Mouse (Mus musculus): ENCODE measurements around the gene Slc5a4a. TPM values are rescaled to one million over a fixed set of nuclear protein-coding genes. Genes with fewer than 3 reads are reported as not detected.

The Slc5a4a gene
- polyA plus RNA-seq (2014; fragmentation: Nextera tagmentation; extraction: Ambion mirVana): not detected in 2 replicates

DNA sequence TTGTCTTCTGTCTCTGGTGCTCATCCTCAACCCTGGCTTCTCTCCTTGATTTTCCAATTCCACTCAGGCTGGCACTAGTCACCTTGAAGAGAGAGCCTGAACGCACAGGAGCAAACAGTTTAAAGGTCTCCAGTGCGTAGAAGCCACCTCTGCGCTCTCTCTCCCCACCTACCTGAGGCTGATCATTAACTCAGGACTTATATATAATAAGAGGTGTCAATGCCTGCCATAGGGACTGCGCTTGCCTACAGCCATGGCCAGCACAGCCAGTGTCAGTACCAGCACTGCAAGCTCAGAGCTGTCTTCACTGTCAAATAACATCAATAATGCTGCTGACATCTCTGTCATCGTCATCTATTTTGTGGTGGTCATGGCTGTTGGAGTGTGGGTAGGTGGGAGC is at the start of gene Slc5a4a:
TSS of gene Slc5a4a (plus strand) at position 174 of the 400 bp plus-strand sequence.
- Histone ChIP-seq H3K27ac (ENCODE audit: low read length) (no peak within 1 kb of the TSS), H3K9me3 (ENCODE audit: control insufficient read depth, low read depth, low read length) (no peaks in the 10 kb centered on the region), H3K4me1 (ENCODE audit: control insufficient read depth, insufficient read depth, low read length) (no peaks in the 10 kb centered on the region), H3K36me3 (ENCODE audit: control insufficient read depth, insufficient read depth, low read length) (no peaks in the 10 kb centered on the region), H3K4me3 (ENCODE audit: low read depth, low read length) (no peak within 1 kb of the TSS), H3K27me3 (ENCODE audit: control insufficient read depth, insufficient read depth, low read length) (no peaks in the 10 kb centered on the region), H3K4me2 (replicated peaks; ENCODE audit: low read depth, low read length) (no peak within 1 kb of the TSS), H3K9ac (replicated peaks; ENCODE audit: low read depth, low read length) (no peak within 1 kb of the TSS)
- ATAC-seq (ENCODE audit: insufficient number of reproducible peaks, insufficient read depth, low FRiP score, low read depth): no peak
- 80% methylated on average over 5 of the region's 5 CpGs for WGBS

DNA sequence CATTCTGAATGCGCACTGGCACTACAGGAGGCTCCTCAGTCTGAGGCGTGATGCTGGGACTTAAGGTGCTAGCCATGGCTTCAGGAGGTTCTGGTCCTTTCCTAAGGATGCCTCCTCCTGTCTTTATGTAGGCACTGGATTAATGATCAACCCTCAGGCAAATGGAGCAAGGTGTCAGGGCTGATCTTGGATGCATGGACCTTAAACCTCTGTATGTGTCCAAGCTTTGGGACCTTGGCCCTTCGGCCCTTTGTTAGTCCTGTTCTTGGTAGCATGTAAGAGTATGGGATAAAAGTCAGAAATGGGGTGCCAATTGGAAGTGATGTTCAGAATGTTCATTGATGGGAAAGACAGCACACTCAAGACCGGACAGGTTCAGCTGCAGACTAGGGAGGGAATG is 36.4 kb upstream of the Slc5a4a start, which contains the start of gene Slc5a4b:
TSS of gene Slc5a4b (minus strand) at position 101 of the 400 bp plus-strand sequence.
- no peaks in the 10 kb centered on the region for H3K36me3 ChIP-seq (ENCODE audit: control insufficient read depth, insufficient read depth, low read length)
- no peak within 1 kb of the TSS for H3K9ac ChIP-seq (replicated peaks; ENCODE audit: low read depth, low read length)
- H3K27ac ChIP-seq (ENCODE audit: low read length): no peak within 1 kb of the TSS
- WGBS: 89% methylated on average over 4 of the region's 4 CpGs
- no peak within 1 kb of the TSS for H3K4me2 ChIP-seq (replicated peaks; ENCODE audit: low read depth, low read length)
- ATAC-seq (ENCODE audit: insufficient number of reproducible peaks, insufficient read depth, low FRiP score, low read depth): no peak
- no peaks in the 10 kb centered on the region for H3K4me1 ChIP-seq (ENCODE audit: control insufficient read depth, insufficient read depth, low read length)
- H3K27me3 ChIP-seq (ENCODE audit: control insufficient read depth, insufficient read depth, low read length): no peaks in the 10 kb centered on the region
- no peak within 1 kb of the TSS for H3K4me3 ChIP-seq (ENCODE audit: low read depth, low read length)
- H3K9me3 ChIP-seq (ENCODE audit: control insufficient read depth, low read depth, low read length): no peaks in the 10 kb centered on the region

DNA sequence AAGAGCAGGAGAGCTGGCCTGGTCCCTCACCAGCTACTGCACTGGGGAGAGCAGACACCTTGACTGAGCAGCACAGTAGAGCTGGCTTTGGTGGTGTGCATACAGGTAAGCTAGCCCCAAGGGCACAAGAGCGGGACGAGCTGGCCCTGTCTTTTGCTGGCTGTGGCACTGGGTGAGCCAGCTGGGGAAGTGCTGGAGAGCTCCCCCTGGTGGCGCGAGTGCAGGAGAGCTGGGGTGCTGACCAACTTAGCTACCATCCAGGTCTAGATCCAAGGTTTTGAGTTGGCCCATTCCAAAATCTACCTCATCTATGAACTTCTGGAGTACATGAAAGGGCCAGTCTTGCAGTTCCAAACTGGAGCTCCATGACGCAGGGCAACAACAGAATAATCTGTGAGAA is 29.3 kb upstream of the Slc5a4a start:
- Histone ChIP-seq H3K4me3 (ENCODE audit: low read depth, low read length) (no peak overlapping the region), H3K36me3 (ENCODE audit: control insufficient read depth, insufficient read depth, low read length) (no peaks in the 10 kb centered on the region), H3K9ac (replicated peaks; ENCODE audit: low read depth, low read length) (no peak overlapping the region), H3K9me3 (ENCODE audit: control insufficient read depth, low read depth, low read length) (no peaks in the 10 kb centered on the region), H3K4me2 (replicated peaks; ENCODE audit: low read depth, low read length) (no peak overlapping the region), H3K27ac (ENCODE audit: low read length) (no peak overlapping the region), H3K27me3 (ENCODE audit: control insufficient read depth, insufficient read depth, low read length) (no peaks in the 10 kb centered on the region), H3K4me1 (ENCODE audit: control insufficient read depth, insufficient read depth, low read length) (0 out of 2 replicates have a peak, but pooled peaks cover 4% of the 10 kb centered on the region)
- WGBS: 48% methylated on average over 5 of the region's 5 CpGs
- ATAC-seq (ENCODE audit: insufficient number of reproducible peaks, insufficient read depth, low FRiP score, low read depth): no peak

DNA sequence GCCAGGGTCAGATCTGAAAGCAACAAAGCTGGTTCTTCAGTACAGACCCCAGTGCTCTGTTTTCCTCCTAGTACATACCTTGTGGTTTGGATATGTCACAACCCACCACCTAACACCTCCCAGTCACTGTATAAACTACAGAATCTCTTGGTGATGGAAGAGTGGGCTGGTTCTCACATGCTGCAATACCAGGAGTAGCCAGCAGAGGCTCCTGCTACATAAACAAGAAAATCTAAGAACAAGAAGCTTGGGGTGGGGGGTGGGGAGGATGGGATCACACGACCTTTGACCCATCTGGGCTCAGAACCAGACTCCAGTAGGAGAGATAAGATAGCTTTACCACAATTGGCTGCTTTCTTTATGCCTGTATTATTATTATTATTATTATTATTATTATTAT is 28.5 kb upstream of the Slc5a4a start:
- H3K9me3 ChIP-seq (ENCODE audit: control insufficient read depth, low read depth, low read length): no peaks in the 10 kb centered on the region
- no peak overlapping the region for H3K27ac ChIP-seq (ENCODE audit: low read length)
- H3K36me3 ChIP-seq (ENCODE audit: control insufficient read depth, insufficient read depth, low read length): no peaks in the 10 kb centered on the region
- no peak overlapping the region for H3K9ac ChIP-seq (replicated peaks; ENCODE audit: low read depth, low read length)
- WGBS: 15% methylated on average over 1 of the region's 1 CpGs
- H3K4me2 ChIP-seq (replicated peaks; ENCODE audit: low read depth, low read length): no peak overlapping the region
- ATAC-seq (ENCODE audit: insufficient number of reproducible peaks, insufficient read depth, low FRiP score, low read depth): no peak
- H3K4me3 ChIP-seq (ENCODE audit: low read depth, low read length): no peak overlapping the region
- no peaks in the 10 kb centered on the region for H3K27me3 ChIP-seq (ENCODE audit: control insufficient read depth, insufficient read depth, low read length)
- H3K4me1 ChIP-seq (ENCODE audit: control insufficient read depth, insufficient read depth, low read length): 0 out of 2 replicates have a peak, but pooled peaks cover 4% of the 10 kb centered on the region

DNA sequence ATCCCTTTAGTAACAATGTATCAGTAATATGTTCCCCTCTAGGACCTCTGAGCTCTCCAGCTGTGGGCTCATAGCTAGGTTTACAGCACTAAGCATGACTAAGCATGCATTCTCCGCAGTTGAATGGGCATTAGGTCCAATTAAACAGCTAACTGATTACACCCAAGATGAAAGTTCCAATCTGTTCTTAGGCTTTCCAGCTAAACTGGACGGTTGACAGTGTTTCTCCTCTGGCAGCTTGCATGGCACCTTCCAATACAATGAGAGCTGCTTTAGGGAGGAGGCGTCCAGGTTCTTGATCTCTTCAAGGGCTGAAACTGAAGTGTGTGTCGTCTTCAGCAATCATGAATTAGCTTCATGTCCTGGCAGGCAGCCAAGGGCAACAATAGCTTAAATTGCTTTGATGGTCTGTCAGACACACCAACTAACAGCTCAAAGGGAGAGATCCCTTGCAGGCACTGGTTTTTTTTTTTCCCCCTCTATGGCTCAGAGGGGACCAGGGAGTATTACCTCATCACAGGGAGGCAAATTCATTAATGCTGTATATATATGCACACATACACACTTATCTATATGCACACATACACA is 27.0 kb upstream of the Slc5a4a start:
- Histone ChIP-seq H3K4me1 (ENCODE audit: control insufficient read depth, insufficient read depth, low read length) (0 out of 2 replicates have a peak, but pooled peaks cover 4% of the 10 kb centered on the region), H3K4me2 (replicated peaks; ENCODE audit: low read depth, low read length) (no peak overlapping the region), H3K27me3 (ENCODE audit: control insufficient read depth, insufficient read depth, low read length) (no peaks in the 10 kb centered on the region), H3K27ac (ENCODE audit: low read length) (no peak overlapping the region), H3K36me3 (ENCODE audit: control insufficient read depth, insufficient read depth, low read length) (no peaks in the 10 kb centered on the region), H3K9me3 (ENCODE audit: control insufficient read depth, low read depth, low read length) (no peaks in the 10 kb centered on the region), H3K4me3 (ENCODE audit: low read depth, low read length) (no peak overlapping the region), H3K9ac (replicated peaks; ENCODE audit: low read depth, low read length) (no peak overlapping the region)
- ATAC-seq (ENCODE audit: insufficient number of reproducible peaks, insufficient read depth, low FRiP score, low read depth): no peak
- WGBS: 34% methylated on average over 4 of the region's 4 CpGs

DNA sequence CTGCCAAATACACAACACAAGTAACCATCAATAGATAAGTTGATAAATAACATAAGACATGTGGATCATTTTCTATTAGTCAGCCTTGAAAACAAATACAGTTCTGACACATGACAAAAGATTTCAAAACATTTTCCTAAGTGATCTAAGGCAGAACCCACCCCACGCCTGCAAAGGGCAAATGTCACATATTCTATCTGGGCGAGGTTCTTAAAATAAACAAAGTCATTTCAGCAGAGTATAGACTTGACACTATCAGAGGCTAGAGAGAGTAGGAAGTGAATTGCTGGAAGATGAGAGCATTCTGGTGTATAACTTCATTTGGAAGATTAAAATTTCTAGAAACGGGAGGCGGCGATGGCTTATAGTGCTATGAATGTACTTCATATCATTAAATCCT is 25.8 kb upstream of the Slc5a4a start:
- no peak overlapping the region for H3K4me3 ChIP-seq (ENCODE audit: low read depth, low read length)
- no peak overlapping the region for H3K27ac ChIP-seq (ENCODE audit: low read length)
- 0 out of 2 replicates have a peak, but pooled peaks cover 4% of the 10 kb centered on the region for H3K4me1 ChIP-seq (ENCODE audit: control insufficient read depth, insufficient read depth, low read length)
- ATAC-seq (ENCODE audit: insufficient number of reproducible peaks, insufficient read depth, low FRiP score, low read depth): no peak
- no peaks in the 10 kb centered on the region for H3K27me3 ChIP-seq (ENCODE audit: control insufficient read depth, insufficient read depth, low read length)
- no peaks in the 10 kb centered on the region for H3K36me3 ChIP-seq (ENCODE audit: control insufficient read depth, insufficient read depth, low read length)
- H3K4me2 ChIP-seq (replicated peaks; ENCODE audit: low read depth, low read length): no peak overlapping the region
- no peaks in the 10 kb centered on the region for H3K9me3 ChIP-seq (ENCODE audit: control insufficient read depth, low read depth, low read length)
- no peak overlapping the region for H3K9ac ChIP-seq (replicated peaks; ENCODE audit: low read depth, low read length)
- 45% methylated on average over 5 of the region's 5 CpGs for WGBS

DNA sequence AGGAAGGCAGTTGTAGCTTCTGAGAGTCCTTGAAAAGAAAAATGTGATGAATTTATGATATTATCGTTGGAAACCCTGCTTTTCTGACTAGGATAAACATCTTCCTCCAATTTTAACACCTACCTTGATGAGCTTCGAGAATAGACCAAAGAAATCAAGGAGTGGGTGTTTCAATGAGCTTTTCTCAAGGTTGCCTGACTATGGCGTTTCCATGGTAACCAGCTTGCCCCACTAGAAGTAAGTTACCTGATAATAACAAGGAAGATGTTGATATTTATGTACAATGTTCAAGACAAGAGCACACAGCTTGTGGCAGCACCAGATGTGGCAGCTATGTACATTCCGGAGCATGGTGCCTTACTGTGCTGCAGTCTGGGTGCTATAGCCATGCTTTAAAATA is 14.7 kb upstream of the Slc5a4a start:
- H3K4me1 ChIP-seq (ENCODE audit: control insufficient read depth, insufficient read depth, low read length): no peaks in the 10 kb centered on the region
- 69% methylated on average over 4 of the region's 4 CpGs for WGBS

DNA sequence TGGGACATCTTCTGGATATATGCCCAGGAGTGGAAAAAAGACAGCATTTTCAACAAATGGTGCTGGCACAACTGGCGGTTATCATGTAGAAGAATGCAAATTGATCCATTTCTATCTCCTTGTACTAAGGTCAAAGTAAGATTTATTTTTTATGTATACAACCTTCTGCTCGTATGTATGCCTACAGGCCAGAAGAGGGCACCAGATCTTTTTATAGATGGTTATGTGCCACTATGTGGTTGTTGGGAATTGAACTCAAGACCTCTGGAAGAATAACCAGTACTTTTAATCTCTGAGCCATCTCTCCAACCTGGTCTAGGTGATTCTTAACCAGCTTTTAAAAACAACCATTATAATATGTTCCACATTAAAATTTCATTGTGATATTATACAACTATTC is 10.9 kb upstream of the Slc5a4a start:
- Histone ChIP-seq H3K4me1 (ENCODE audit: control insufficient read depth, insufficient read depth, low read length) (no peaks in the 10 kb centered on the region), H3K27me3 (ENCODE audit: control insufficient read depth, insufficient read depth, low read length) (no peaks in the 10 kb centered on the region), H3K27ac (ENCODE audit: low read length) (no peak overlapping the region), H3K9me3 (ENCODE audit: control insufficient read depth, low read depth, low read length) (no peaks in the 10 kb centered on the region), H3K36me3 (ENCODE audit: control insufficient read depth, insufficient read depth, low read length) (no peaks in the 10 kb centered on the region), H3K9ac (replicated peaks; ENCODE audit: low read depth, low read length) (no peak overlapping the region), H3K4me2 (replicated peaks; ENCODE audit: low read depth, low read length) (no peak overlapping the region), H3K4me3 (ENCODE audit: low read depth, low read length) (no peak overlapping the region)
- 79% methylated on average over 2 of the region's 2 CpGs for WGBS
- ATAC-seq (ENCODE audit: insufficient number of reproducible peaks, insufficient read depth, low FRiP score, low read depth): no peak

More for the DNA sequence above, 14.7 kb upstream of the Slc5a4a start:
- H3K27ac ChIP-seq (ENCODE audit: low read length): no peak overlapping the region
- H3K36me3 ChIP-seq (ENCODE audit: control insufficient read depth, insufficient read depth, low read length): no peaks in the 10 kb centered on the region
- no peak overlapping the region for H3K4me2 ChIP-seq (replicated peaks; ENCODE audit: low read depth, low read length)
- no peaks in the 10 kb centered on the region for H3K27me3 ChIP-seq (ENCODE audit: control insufficient read depth, insufficient read depth, low read length)
- H3K9ac ChIP-seq (replicated peaks; ENCODE audit: low read depth, low read length): no peak overlapping the region
- no peak for ATAC-seq (ENCODE audit: insufficient number of reproducible peaks, insufficient read depth, low FRiP score, low read depth)
- no peak overlapping the region for H3K4me3 ChIP-seq (ENCODE audit: low read depth, low read length)
- no peaks in the 10 kb centered on the region for H3K9me3 ChIP-seq (ENCODE audit: control insufficient read depth, low read depth, low read length)

DNA sequence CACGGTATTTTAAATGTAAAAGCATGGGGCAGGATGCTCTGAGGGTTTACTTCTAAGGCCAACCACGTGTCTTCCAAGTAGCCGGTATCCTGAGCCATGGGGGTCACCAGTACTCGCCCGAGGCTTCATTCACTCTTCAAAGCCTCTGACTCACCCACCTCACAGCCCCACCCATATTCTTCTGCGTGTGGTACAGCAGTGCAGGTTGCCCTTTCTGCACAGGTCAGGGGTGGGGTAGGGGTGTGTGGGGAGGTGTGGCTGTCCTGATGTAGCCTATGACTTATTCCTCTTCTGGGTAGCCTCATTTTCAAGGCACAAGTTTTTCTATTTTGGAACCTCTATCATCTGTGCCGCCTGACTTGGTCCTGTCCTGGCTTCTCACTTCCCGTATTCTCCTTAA is 405 bp upstream of the Slc5a4a start:
- ATAC-seq (ENCODE audit: insufficient number of reproducible peaks, insufficient read depth, low FRiP score, low read depth): no peak
- no peak overlapping the region for H3K9ac ChIP-seq (replicated peaks; ENCODE audit: low read depth, low read length)

More for the DNA sequence above, 405 bp upstream of the Slc5a4a start:
- WGBS: 48% methylated on average over 8 of the region's 8 CpGs
- Histone ChIP-seq H3K4me3 (ENCODE audit: low read depth, low read length) (no peak overlapping the region), H3K4me2 (replicated peaks; ENCODE audit: low read depth, low read length) (no peak overlapping the region), H3K36me3 (ENCODE audit: control insufficient read depth, insufficient read depth, low read length) (no peaks in the 10 kb centered on the region), H3K9me3 (ENCODE audit: control insufficient read depth, low read depth, low read length) (no peaks in the 10 kb centered on the region), H3K27ac (ENCODE audit: low read length) (no peak overlapping the region), H3K4me1 (ENCODE audit: control insufficient read depth, insufficient read depth, low read length) (no peaks in the 10 kb centered on the region), H3K27me3 (ENCODE audit: control insufficient read depth, insufficient read depth, low read length) (no peaks in the 10 kb centered on the region)

Measured in stomach, embryonic 14.5 days (tissue).